Mouse (Mus musculus): ENCODE measurements around the gene Ddx3x. TPM values are rescaled to one million over a fixed set of nuclear protein-coding genes. Genes with fewer than 3 reads are reported as not detected.
"Not testable (repeated sequence)": the region's sequence is repeated elsewhere in the genome, so short reads cannot be mapped to it uniquely, and the experiment has no call there.

The Ddx3x gene
- 100 to 1,000 TPM; 161 to 203 TPM for total RNA-seq (2021)

DNA sequence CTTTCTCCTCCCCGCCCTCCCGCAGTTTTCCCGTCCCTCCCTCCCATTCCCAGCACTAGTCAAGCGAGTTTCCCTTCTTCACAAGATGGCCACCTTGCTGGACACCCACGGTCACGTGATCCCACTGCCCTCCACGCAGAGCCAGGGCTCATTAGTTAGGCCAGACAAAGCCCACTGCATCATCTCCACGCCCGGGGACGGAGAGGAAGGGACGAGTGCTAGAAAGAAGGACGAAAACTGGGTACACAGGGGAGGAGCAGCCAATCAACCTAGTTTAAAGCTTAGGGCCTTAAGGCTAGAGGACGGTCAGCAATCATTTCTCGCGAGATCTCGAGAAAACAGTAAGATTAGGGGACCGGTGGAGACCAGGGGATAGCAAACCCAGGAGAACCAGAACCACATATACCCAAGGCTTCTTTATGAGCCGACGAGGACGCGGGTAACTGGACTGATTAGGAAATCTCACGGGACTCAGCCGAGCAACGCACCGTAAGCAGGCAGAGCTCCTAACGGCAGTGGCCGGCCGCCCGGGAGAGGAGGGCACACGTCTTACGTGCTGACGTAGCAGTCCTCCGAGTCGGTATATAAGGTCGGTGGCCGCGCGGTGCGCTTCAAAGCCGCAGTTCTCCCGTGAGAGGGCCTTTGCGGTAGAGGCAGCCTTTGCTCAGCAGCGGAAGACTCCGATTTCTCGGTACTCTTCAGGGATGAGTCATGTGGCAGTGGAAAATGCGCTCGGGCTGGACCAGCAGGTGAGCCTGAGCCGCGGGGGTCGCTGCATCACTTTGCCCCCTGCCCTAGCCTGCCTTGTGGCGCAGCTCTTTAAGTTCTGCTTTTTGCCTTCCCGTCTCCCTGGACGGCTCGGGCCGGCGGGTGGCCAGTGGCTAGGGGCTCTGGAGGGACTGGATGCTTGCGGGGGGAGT, at the start of gene Ddx3x:
Ddx3x (plus strand) TSS at position 562 of the 920 bp plus-strand sequence.
- peak; percentile 93 for DNase-seq (ENCODE audit: extremely low spot score in 1 of 2, low spot score in 2 of 2)
- intact Hi-C loops (cut with DNase I) = loop anchor here (2.0 to 5.0 kb wide), 3 partner anchors 38 to 377 kb away; no protein-coding TSS in a partner anchor

- DNase-seq (ENCODE audit: extremely low spot score in 1 of 2, low spot score in 2 of 2) = no peak
- intact Hi-C loops (cut with DNase I) = loop anchor here (10.0 kb wide), 1 partner anchor 114 kb away; no protein-coding TSS in a partner anchor
Measured at GRCm38 (mm10) chrX:13231243-13231642, 49.5 kb upstream of the Ddx3x start.

GRCm38 (mm10) chrX:13232834-13233233, 47.9 kb upstream of the Ddx3x start:
- DNase-seq (ENCODE audit: extremely low spot score in 1 of 2, low spot score in 2 of 2) = not testable (repeated sequence)
- intact Hi-C loops (cut with DNase I) = loop anchor here (10.0 kb wide), 1 partner anchor 112 kb away; no protein-coding TSS in a partner anchor

- intact Hi-C loops (cut with DNase I) = loop anchor here (10.0 kb wide), 1 partner anchor 111 kb away; no protein-coding TSS in a partner anchor
- no peak for DNase-seq (ENCODE audit: extremely low spot score in 1 of 2, low spot score in 2 of 2)
Measured at GRCm38 (mm10) chrX:13233631-13234030, 47.1 kb upstream of the Ddx3x start.

DNA sequence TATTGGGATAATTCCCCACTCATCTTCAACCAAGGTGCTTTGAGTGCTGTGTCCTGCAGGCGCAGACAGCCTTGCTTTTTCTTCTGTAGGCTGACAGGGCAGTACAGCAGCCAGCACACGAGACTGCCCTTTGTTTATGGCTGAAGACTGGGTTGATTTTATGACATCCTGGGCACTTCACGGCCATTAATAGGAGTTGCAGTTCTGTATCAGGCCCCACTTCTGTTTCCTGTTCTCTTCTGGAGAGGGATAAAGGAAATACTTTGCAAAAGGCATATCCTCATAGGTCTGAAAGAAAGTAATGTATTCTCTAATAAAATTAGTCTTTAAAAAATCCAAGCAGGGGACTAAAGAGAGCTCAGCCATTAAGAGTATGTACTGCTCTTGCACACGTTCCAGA, 46.1 kb upstream of the Ddx3x start:
- intact Hi-C loops (cut with DNase I) = loop anchor here (10.0 kb wide), 1 partner anchor 110 kb away; no protein-coding TSS in a partner anchor
- no peak for DNase-seq (ENCODE audit: extremely low spot score in 1 of 2, low spot score in 2 of 2)

DNA sequence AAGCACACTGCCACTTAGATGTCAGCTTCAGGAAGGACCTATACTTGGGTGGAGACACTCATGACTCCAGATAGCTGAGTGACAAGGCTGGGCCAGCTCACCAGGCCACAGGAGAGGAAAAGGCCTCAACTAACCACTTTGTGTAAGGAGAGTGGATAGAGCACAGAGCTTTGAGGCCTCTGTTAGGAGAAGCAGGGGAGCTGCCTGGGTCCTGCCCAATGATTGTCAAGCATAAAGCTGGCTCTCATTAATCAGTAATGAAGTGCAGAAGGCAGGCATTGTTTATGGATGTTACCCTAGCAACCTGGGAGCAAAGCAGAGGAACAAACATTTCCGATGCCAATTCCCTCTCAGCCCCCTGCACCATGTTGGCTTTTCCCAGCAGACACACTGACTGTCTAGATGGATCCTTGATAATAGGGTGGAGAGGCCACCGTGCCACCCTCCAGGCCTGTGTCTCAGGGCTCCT, 44.6 kb upstream of the Ddx3x start:
- intact Hi-C loops (cut with DNase I) = loop anchor here (10.0 kb wide), 1 partner anchor 109 kb away; no protein-coding TSS in a partner anchor
- no peak for DNase-seq (ENCODE audit: extremely low spot score in 1 of 2, low spot score in 2 of 2)

GRCm38 (mm10) chrX:13239455-13239854, 41.3 kb upstream of the Ddx3x start:
- no peak for DNase-seq (ENCODE audit: extremely low spot score in 1 of 2, low spot score in 2 of 2)
- intact Hi-C loops (cut with DNase I) = loop anchor here (10.0 kb wide), 1 partner anchor 105 kb away; no protein-coding TSS in a partner anchor

DNA sequence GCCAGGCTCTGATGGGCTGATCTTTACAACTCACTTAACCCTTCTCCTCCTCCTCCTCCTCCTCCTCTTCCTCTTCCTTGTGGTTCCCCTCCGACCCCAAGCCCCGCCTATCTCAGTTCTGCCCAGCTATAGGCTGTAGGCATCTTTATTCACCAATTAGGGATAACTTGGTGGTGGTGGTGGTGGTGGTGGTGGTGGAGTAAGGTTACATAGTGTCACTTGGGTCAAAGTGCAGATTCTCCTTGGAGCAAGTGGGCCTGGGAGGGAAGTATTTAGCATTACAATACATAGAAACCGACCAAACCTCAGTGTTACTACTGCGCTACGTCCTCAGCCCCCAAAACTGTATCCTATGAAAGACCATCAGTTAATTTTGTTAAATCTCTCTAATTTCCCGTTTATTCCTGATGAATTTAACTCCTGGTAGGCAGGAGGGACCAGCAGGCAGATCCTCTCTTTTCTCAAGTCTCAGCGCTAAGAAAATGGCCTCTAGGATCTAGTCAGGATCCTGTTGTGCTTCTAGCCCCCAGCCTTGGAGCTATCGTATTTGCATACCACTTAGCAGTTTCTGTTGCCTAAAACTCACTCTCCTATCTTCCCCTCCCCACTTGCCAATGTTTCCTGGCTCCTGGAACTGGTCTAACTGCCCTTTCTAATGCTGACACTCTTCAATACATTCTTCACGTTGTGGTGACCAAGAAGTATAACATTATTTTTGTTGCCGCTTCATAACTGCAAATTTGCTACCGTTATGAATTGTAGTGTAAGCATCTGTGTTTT, 39.9 kb upstream of the Ddx3x start:
- DNase-seq (ENCODE audit: extremely low spot score in 1 of 2, low spot score in 2 of 2) = no peak
- intact Hi-C loops (cut with DNase I) = loop anchor here (5.0 kb wide), 1 partner anchor 41 kb away; the partner anchor contains the start of gene Ddx3x

DNA sequence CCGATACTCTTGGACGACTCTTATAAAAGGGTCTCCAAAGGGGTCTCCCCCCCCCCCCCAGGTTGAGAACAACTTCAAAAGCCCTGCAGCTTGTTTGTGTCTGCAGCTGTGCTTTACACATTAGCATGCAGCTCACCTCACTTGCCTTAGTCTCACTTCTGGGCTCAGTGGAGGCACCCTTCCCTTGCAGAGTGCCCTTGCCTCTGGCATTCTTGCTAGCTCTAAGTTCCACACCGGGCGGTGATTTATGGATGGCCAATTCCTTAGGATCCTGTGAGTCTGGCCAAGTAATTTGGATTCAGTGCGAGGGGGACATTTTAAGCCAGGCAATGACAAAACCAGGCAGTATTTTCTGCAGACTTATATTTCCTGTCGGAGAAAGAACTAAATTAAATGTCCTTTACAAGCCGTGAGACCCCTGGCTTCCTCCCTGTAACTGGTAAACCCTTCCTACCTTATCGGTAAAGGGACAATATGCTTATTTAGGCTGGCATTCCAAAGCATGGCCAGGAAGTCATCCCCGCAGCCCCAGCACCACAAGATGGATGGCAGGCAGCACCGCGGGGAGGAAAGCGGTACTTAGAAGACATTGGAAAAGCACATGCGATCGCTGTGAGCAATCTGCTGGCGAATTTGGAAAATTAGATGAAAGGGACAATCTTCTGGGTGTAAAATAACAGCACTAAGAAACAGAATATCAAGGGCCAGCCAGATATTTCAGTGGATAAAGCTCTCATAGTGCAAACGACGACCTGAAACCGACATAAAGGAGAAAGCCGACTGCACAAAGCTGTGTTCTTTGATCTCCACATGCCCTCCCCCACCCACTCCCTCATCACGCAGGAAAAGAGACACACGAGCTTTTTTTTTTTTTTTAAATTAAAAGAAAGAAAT, 39.1 kb upstream of the Ddx3x start:
- DNase-seq (ENCODE audit: extremely low spot score in 1 of 2, low spot score in 2 of 2) = peak; percentile 20 to 23
- intact Hi-C loops (cut with DNase I) = loop anchor here (5.0 kb wide), 1 partner anchor 41 kb away; the partner anchor contains the start of gene Ddx3x

- intact Hi-C loops (cut with DNase I) = loop anchor here (5.0 kb wide), 1 partner anchor 40 kb away; the partner anchor contains the start of gene Ddx3x
Measured at GRCm38 (mm10) chrX:13242320-13243096, 38.3 kb upstream of the Ddx3x start.

DNA sequence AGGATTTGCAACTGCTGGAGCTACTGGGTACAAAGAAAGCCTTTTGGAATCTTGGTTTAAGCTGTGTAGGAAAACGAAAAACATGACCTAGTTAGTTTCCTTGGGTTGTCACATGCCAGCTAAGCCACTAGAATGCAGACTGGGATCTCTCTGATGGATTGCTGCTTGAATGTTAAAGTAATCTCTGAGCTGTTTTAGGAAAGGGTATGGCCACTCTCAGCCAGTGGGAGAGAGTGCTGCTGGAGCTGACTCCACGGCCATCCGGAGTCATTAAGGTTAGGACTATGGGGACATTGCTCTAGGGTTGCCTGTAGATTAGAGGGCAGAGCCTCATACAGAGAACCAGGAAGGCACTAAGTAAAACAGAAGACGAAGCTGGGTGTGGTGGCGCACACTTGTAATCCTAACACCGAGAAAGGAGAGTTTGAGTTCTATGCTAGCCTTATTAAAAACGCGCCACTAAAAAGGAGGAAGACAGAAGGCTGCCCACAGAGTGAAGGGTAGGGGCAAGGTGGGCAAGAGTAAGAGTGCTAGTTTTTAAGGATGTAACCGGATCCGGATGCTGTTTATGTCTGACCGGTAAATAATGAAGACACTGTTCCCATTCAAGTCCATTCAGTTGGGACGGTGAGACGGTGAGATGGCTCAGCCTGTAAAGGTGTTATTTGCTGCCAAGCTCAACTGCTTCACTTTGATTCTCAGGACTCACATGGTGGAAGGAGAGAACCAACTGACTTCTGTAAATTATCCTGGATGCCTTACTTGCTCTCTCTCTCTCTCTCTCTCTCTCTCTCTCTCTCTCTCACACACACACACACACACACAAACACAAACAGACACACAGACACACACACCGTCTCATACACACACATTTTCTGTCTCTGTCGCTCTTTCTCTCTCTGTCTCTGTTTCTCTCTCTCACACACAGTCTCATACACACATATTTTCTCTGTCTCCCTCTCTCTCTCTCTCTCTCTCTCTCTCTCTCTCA, 37.3 kb upstream of the Ddx3x start:
- intact Hi-C loops (cut with DNase I) = loop anchor here (5.0 kb wide), 1 partner anchor 39 kb away; the partner anchor contains the start of gene Ddx3x

More at GRCm38 (mm10) chrX:13242320-13243096, 38.3 kb upstream of the Ddx3x start:
- peak; percentile 66 to 89 for DNase-seq (ENCODE audit: extremely low spot score in 1 of 2, low spot score in 2 of 2)

GRCm38 (mm10) chrX:13244588-13244987, 36.2 kb upstream of the Ddx3x start:
- no peak for DNase-seq (ENCODE audit: extremely low spot score in 1 of 2, low spot score in 2 of 2)
- intact Hi-C loops (cut with DNase I) = loop anchor here (5.0 kb wide), 1 partner anchor 38 kb away; the partner anchor contains the start of gene Ddx3x

More for the DNA sequence above, 37.3 kb upstream of the Ddx3x start:
- DNase-seq (ENCODE audit: extremely low spot score in 1 of 2, low spot score in 2 of 2) = no peak

DNA sequence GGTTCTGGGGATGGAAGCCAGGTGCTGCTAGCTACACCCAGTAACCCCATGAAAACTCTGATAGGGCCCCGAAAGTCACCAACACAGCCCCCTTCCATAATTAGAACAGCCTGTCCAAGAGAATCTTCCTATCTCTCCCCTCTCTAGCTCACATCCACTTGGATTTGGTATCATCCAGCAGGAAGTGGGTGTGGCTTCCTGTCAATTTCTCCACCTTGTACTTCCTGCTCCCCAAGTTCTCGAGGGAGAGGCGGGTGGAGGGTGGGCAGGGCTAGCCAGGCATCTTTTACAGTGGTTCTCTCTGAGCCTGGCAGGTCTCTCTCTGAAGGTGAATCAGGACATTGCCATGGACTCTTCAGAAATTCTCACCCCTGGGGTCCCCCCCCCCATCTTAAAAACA, 35.7 kb upstream of the Ddx3x start:
- DNase-seq (ENCODE audit: extremely low spot score in 1 of 2, low spot score in 2 of 2) = peak in 1 of 2 experiments; percentile 31
- intact Hi-C loops (cut with DNase I) = no loop called here

DNA sequence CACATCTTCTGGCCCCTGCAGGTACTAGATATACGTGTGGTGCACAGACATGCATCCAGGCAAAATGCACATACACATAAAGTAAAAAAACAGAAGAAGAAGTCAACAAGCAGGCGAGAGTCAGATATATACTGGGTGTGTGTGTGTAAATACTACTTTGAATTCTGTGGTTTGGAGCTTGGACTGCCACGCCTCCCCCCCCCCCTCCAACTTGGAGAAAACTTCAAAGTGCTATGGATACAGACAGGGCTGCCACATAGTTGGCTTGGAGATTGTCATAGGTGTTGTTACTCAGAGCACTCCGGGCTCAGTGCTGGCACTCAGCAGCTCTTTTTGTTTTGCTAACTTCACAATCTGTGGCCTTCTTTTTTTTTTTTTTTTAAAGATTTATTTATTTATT, 29.1 kb upstream of the Ddx3x start:
- no peak for DNase-seq (ENCODE audit: extremely low spot score in 1 of 2, low spot score in 2 of 2)
- intact Hi-C loops (cut with DNase I) = no loop called here

DNA sequence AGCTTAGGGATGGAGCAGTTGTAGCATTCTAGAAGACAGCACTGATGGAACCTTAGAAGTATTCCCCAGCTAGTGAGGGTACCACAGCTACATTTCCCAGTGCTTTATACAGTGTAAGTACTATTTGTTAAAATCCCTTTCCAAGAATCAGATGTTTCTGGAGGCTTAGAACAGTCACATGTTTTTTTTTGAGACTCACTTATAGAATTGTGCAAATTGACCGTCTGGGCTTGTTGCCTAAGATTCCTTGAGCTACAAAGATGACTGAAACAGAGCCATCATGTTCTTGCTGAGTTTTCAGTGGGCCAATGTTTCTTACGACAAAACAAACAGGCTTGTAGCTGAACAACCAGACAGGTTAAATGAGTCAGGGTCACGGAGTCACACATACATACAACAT, 26.5 kb upstream of the Ddx3x start:
- no peak for DNase-seq (ENCODE audit: extremely low spot score in 1 of 2, low spot score in 2 of 2)

DNA sequence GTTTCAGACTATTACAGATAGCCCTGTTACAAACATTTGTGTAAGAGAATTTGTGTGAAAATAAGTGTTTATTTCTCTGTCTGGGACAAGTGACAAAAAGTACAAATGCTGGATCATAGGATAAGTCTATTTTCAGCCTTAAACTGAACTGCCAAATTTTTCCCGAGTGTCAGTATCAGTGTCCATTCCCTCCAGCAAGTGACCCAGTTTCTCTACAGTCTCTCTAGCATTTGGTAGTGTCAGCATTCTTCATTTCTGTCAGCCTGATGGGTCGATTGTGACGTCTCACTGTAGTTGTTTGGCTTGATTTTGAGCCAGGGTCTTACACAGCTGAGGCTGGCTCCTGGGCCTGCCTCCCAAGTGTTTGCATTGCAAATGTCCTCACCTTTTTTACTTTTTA, 17.4 kb upstream of the Ddx3x start:
- DNase-seq (ENCODE audit: extremely low spot score in 1 of 2, low spot score in 2 of 2) = no peak
- intact Hi-C loops (cut with DNase I) = no loop called here

More for the DNA sequence above, 26.5 kb upstream of the Ddx3x start:
- intact Hi-C loops (cut with DNase I) = no loop called here
